Mouse (Mus musculus) hindbrain, embryonic 13.5 days (tissue): ENCODE data around the gene Rnf150. TPM values are rescaled to one million over a fixed set of nuclear protein-coding genes. Genes with fewer than 3 reads are reported as not detected.
A peak's percentile ranks its signal among the peaks of the same experiment; 100 is the strongest.

Source experiments
- ATAC-seq: fragments of 200-750 bp; cut with Nextera tagmentation; 2 replicates; pipeline ENCODE4 v1.8.0; 2017; ENCODE audit warnings: moderate TSS enrichment; ENCODE audit not compliant: low FRiP score
- H3K27ac ChIP-seq: fragments of 300-500 bp; sonication (generic); 2 replicates; pipeline ENCODE4 v1.5.1; 2015; ENCODE audit warnings: inconsistent platforms, mild to moderate bottlenecking, moderate library complexity
- H3K27me3 ChIP-seq: fragments of 300-500 bp; sonication (generic); 2 replicates; pipeline ENCODE4 v1.6.1; 2015; ENCODE audit warnings: mild to moderate bottlenecking, inconsistent platforms
- H3K36me3 ChIP-seq: fragments of 300-500 bp; sonication (generic); 2 replicates; pipeline ENCODE4 v1.6.1; 2015; ENCODE audit warnings: mild to moderate bottlenecking, inconsistent platforms
- H3K4me1 ChIP-seq: fragments of 300-500 bp; sonication (generic); replicated peaks from 2 replicates; pipeline ENCODE4 v1.6.1; 2015; ENCODE audit warnings: inconsistent platforms
- H3K4me2 ChIP-seq: fragments of 300-500 bp; sonication (generic); 2 replicates; pipeline ENCODE4 v1.6.1; 2015; ENCODE audit warnings: inconsistent platforms, mild to moderate bottlenecking, moderate library complexity
- H3K4me3 ChIP-seq: fragments of 300-500 bp; sonication (generic); 2 replicates; pipeline ENCODE4 v1.5.1; 2015; ENCODE audit warnings: mild to moderate bottlenecking, inconsistent platforms
- H3K9ac ChIP-seq: fragments of 300-500 bp; sonication (generic); 2 replicates; pipeline ENCODE4 v1.6.1; 2015; ENCODE audit warnings: mild to moderate bottlenecking, inconsistent platforms
- H3K9me3 ChIP-seq: fragments of 300-500 bp; sonication (generic); 2 replicates; pipeline ENCODE4 v1.6.1; 2016; ENCODE audit warnings: inconsistent platforms
- WGBS: fragments of 180-500 bp; shearing (Covaris S2); methylation state at CpG from one replicate; pipeline ENCODE4 v1.1.7; 2015; 5-methylcytosine and 5-hydroxymethylcytosine counted together
- polyA plus RNA-seq: library from polyadenylated mRNA; unstranded; fragments of >200 nt; fragmentation: Nextera tagmentation; extraction: Ambion mirVana; gene quantifications from 2 replicates; pipeline ENCODE4 v1.2.1, GENCODE M21; 2015

Rnf150 gene
- polyA plus RNA-seq, 1 experiment from 2014 or later = 2.5 TPM

GRCm38 (mm10) chr8:82896796-82897195 is 33.6 kb downstream of the Rnf150 start:
- Histone ChIP-seq H3K36me3 (no peaks in the 10 kb centered on the region), H3K27me3 (no peaks in the 10 kb centered on the region), H3K4me1 (no peaks in the 10 kb centered on the region; the same call in 1 of the 2 replicates), H3K9me3 (no peaks in the 10 kb centered on the region), H3K27ac (no peak overlapping the region), H3K4me3 (no peak overlapping the region), H3K4me2 (no peak overlapping the region), H3K9ac (no peak overlapping the region)
- ATAC-seq = no peak
- 92% methylated on average over 2 of the region's 2 CpGs for WGBS

GRCm38 (mm10) chr8:82897628-82898458 is 34.7 kb downstream of the Rnf150 start:
- WGBS = 92% methylated on average over 3 of the region's 3 CpGs

GRCm38 (mm10) chr8:82898459-82898841 is 35.3 kb downstream of the Rnf150 start:
- Histone ChIP-seq H3K36me3 (no peaks in the 10 kb centered on the region), H3K9ac (no peak overlapping the region), H3K4me1 (no peaks in the 10 kb centered on the region; the same call in 1 of the 2 replicates), H3K27ac (no peak overlapping the region), H3K9me3 (no peaks in the 10 kb centered on the region), H3K27me3 (no peaks in the 10 kb centered on the region), H3K4me3 (no peak overlapping the region), H3K4me2 (no peak overlapping the region)
- ATAC-seq = no peak
- 90% methylated on average over 8 of the region's 8 CpGs for WGBS

More at GRCm38 (mm10) chr8:82897628-82898458, 34.7 kb downstream of the Rnf150 start:
- Histone ChIP-seq H3K9me3 (no peaks in the 10 kb centered on the region), H3K9ac (no peak overlapping the region), H3K27ac (no peak overlapping the region), H3K36me3 (no peaks in the 10 kb centered on the region), H3K4me1 (no peaks in the 10 kb centered on the region; the same call in 1 of the 2 replicates), H3K4me3 (no peak overlapping the region), H3K4me2 (no peak overlapping the region), H3K27me3 (no peaks in the 10 kb centered on the region)
- ATAC-seq = no peak

GRCm38 (mm10) chr8:82900958-82901357 is 37.8 kb downstream of the Rnf150 start:
- Histone ChIP-seq H3K9me3 (no peaks in the 10 kb centered on the region), H3K4me2 (no peak overlapping the region), H3K9ac (no peak overlapping the region), H3K4me3 (no peak overlapping the region), H3K27ac (no peak overlapping the region), H3K27me3 (no peaks in the 10 kb centered on the region), H3K4me1 (no peaks in the 10 kb centered on the region; the same call in 1 of the 2 replicates), H3K36me3 (no peaks in the 10 kb centered on the region)
- 90% methylated on average over 4 of the region's 4 CpGs for WGBS
- no peak for ATAC-seq

GRCm38 (mm10) chr8:82901549-82902138 is 38.5 kb downstream of the Rnf150 start:
- no peak overlapping the region for H3K27ac ChIP-seq
- H3K9ac ChIP-seq = no peak overlapping the region
- no peaks in the 10 kb centered on the region; the same call in 1 of the 2 replicates for H3K4me1 ChIP-seq
- no peaks in the 10 kb centered on the region for H3K27me3 ChIP-seq
- 0 out of 2 replicates have a peak, but pooled peaks have one; percentile 57 for ATAC-seq
- no peak overlapping the region for H3K4me2 ChIP-seq
- no peaks in the 10 kb centered on the region for H3K9me3 ChIP-seq
- H3K4me3 ChIP-seq = no peak overlapping the region
- WGBS = 60% methylated on average over 12 of the region's 12 CpGs
- H3K36me3 ChIP-seq = no peaks in the 10 kb centered on the region

- Histone ChIP-seq H3K4me3 (no peak overlapping the region), H3K4me2 (no peak overlapping the region), H3K9me3 (no peaks in the 10 kb centered on the region), H3K36me3 (no peaks in the 10 kb centered on the region), H3K27me3 (no peaks in the 10 kb centered on the region), H3K27ac (no peak overlapping the region), H3K9ac (no peak overlapping the region), H3K4me1 (no peaks in the 10 kb centered on the region; the same call in 1 of the 2 replicates)
- 81% methylated on average over 3 of the region's 3 CpGs for WGBS
- no peak for ATAC-seq
Measured at GRCm38 (mm10) chr8:82903497-82903896, 40.3 kb downstream of the Rnf150 start.

- H3K4me3 ChIP-seq = no peak overlapping the region
- no peak overlapping the region for H3K27ac ChIP-seq
- H3K4me2 ChIP-seq = no peak overlapping the region
- no peaks in the 10 kb centered on the region for H3K4me1 ChIP-seq
- WGBS = 88% methylated on average over 3 of the region's 3 CpGs
- H3K27me3 ChIP-seq = no peaks in the 10 kb centered on the region
- no peak for ATAC-seq
- H3K9me3 ChIP-seq = no peaks in the 10 kb centered on the region
- no peak overlapping the region for H3K9ac ChIP-seq
- H3K36me3 ChIP-seq = no peaks in the 10 kb centered on the region
Measured at GRCm38 (mm10) chr8:82907271-82907670, 44.1 kb downstream of the Rnf150 start.

- no peak for ATAC-seq
- Histone ChIP-seq H3K36me3 (no peaks in the 10 kb centered on the region), H3K27me3 (no peaks in the 10 kb centered on the region), H3K9me3 (no peaks in the 10 kb centered on the region), H3K9ac (no peak overlapping the region), H3K27ac (no peak overlapping the region), H3K4me2 (no peak overlapping the region), H3K4me3 (no peak overlapping the region), H3K4me1 (no peaks in the 10 kb centered on the region)
Measured at GRCm38 (mm10) chr8:82911436-82911835, 48.3 kb downstream of the Rnf150 start.

GRCm38 (mm10) chr8:82912282-82912681 is 49.1 kb downstream of the Rnf150 start:
- no peaks in the 10 kb centered on the region for H3K36me3 ChIP-seq
- WGBS = 88% methylated on average over 4 of the region's 4 CpGs
- H3K9ac ChIP-seq = no peak overlapping the region
- no peaks in the 10 kb centered on the region for H3K9me3 ChIP-seq
- H3K27ac ChIP-seq = no peak overlapping the region
- no peaks in the 10 kb centered on the region for H3K4me1 ChIP-seq
- H3K4me3 ChIP-seq = no peak overlapping the region
- H3K27me3 ChIP-seq = no peaks in the 10 kb centered on the region
- H3K4me2 ChIP-seq = no peak overlapping the region
- ATAC-seq = no peak

GRCm38 (mm10) chr8:82914543-82914942 is 51.4 kb downstream of the Rnf150 start:
- Histone ChIP-seq H3K4me1 (peaks cover 7% of the 10 kb centered on the region), H3K27ac (no peak overlapping the region), H3K36me3 (no peaks in the 10 kb centered on the region), H3K9ac (no peak overlapping the region), H3K4me3 (no peak overlapping the region), H3K4me2 (no peak overlapping the region), H3K9me3 (no peaks in the 10 kb centered on the region), H3K27me3 (no peaks in the 10 kb centered on the region)
- ATAC-seq = no peak
- 91% methylated on average over 3 of the region's 3 CpGs for WGBS

GRCm38 (mm10) chr8:82916851-82917539 is 53.8 kb downstream of the Rnf150 start:
- 53% methylated on average over 1 of the region's 1 CpGs for WGBS
- H3K9me3 ChIP-seq = no peaks in the 10 kb centered on the region
- no peaks in the 10 kb centered on the region for H3K36me3 ChIP-seq
- peaks cover 14% of the 10 kb centered on the region for H3K4me1 ChIP-seq
- no peak overlapping the region for H3K27ac ChIP-seq
- no peak overlapping the region for H3K9ac ChIP-seq
- H3K4me3 ChIP-seq = no peak overlapping the region
- no peak overlapping the region for H3K4me2 ChIP-seq
- ATAC-seq = no peak
- no peaks in the 10 kb centered on the region for H3K27me3 ChIP-seq

GRCm38 (mm10) chr8:82917540-82918316 is 54.6 kb downstream of the Rnf150 start:
- no peaks in the 10 kb centered on the region for H3K27me3 ChIP-seq
- H3K4me2 ChIP-seq = no peak overlapping the region
- H3K4me1 ChIP-seq = peaks cover 14% of the 10 kb centered on the region
- H3K36me3 ChIP-seq = no peaks in the 10 kb centered on the region
- H3K4me3 ChIP-seq = no peak overlapping the region
- H3K9me3 ChIP-seq = no peaks in the 10 kb centered on the region
- 65% methylated on average over 5 of the region's 5 CpGs for WGBS
- ATAC-seq = no peak; the same call in 1 of the 2 replicates
- H3K27ac ChIP-seq = no peak overlapping the region
- no peak overlapping the region for H3K9ac ChIP-seq
